Mouse (Mus musculus): ENCODE measurements at regions not wholly inside any gene's neighbourhood (a gene's known extent, or its start where the extent isn't known, plus 50 kb on each side); places are given as distances from the start of the nearest gene placed in this dataset.

DNA sequence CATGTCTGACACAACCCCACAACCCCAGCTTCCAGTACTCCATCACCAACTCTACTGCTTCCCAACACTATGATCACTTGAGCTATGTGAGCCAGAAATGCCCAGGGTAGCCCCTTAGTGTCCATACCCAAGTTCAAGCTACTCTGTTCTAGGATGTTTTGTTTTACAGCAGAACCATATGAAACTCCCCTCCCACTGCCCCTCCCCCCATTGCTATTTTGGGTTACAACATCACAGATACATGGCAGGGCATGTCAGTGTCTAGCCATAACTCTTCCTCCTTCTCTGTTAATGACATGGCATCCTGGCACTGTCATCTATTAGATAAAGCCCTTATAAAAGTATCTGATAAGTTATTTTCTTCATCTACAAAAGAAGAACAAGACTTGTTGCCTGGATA, 142.0 kb upstream of the Bcl6 start:
- Histone ChIP-seq H3K27ac (ENCODE audit: low read length) (no peak overlapping the region), H3K4me2 (replicated peaks; ENCODE audit: low read depth, low read length) (no peak overlapping the region), H3K36me3 (ENCODE audit: insufficient read depth, low read length) (no peaks in the 10 kb centered on the region), H3K9ac (replicated peaks; ENCODE audit: low read length) (no peak overlapping the region), H3K4me1 (ENCODE audit: insufficient read depth, low read length) (no peaks in the 10 kb centered on the region), H3K4me3 (ENCODE audit: low read length) (no peak overlapping the region), H3K27me3 (ENCODE audit: insufficient read depth, low read length) (no peaks in the 10 kb centered on the region), H3K9me3 (ENCODE audit: low read length) (no peaks in the 10 kb centered on the region)
- no peak for ATAC-seq (ENCODE audit: low FRiP score, low TSS enrichment)

DNA sequence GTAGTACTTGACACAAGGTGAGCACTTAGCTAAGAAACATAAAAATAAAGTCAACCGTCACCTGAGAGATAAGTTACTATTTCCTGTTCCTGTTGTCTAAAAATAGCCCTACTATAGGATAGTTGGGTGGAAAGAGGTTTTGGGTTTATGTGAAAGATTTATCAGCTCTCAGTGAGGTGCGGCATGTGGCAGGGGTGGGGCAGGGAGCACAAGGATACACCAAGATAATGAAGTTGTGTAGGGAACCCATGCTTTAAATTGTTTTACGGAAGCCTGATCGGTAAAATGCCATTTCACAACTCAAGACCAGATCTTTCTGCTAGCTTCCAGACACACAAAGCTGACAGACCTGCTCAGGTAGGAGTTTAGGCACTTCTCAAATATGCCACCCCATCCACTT, 141.0 kb upstream of the Bcl6 start:
- ATAC-seq (ENCODE audit: low FRiP score, low TSS enrichment) = no peak
- no peak overlapping the region for H3K9ac ChIP-seq (replicated peaks; ENCODE audit: low read length)
- H3K36me3 ChIP-seq (ENCODE audit: insufficient read depth, low read length) = no peaks in the 10 kb centered on the region
- no peak overlapping the region for H3K27ac ChIP-seq (ENCODE audit: low read length)
- no peaks in the 10 kb centered on the region for H3K9me3 ChIP-seq (ENCODE audit: low read length)
- H3K4me3 ChIP-seq (ENCODE audit: low read length) = no peak overlapping the region
- H3K4me1 ChIP-seq (ENCODE audit: insufficient read depth, low read length) = no peaks in the 10 kb centered on the region
- no peak overlapping the region for H3K4me2 ChIP-seq (replicated peaks; ENCODE audit: low read depth, low read length)
- H3K27me3 ChIP-seq (ENCODE audit: insufficient read depth, low read length) = no peaks in the 10 kb centered on the region
- 79% methylated on average over 4 of the region's 4 CpGs for WGBS

DNA sequence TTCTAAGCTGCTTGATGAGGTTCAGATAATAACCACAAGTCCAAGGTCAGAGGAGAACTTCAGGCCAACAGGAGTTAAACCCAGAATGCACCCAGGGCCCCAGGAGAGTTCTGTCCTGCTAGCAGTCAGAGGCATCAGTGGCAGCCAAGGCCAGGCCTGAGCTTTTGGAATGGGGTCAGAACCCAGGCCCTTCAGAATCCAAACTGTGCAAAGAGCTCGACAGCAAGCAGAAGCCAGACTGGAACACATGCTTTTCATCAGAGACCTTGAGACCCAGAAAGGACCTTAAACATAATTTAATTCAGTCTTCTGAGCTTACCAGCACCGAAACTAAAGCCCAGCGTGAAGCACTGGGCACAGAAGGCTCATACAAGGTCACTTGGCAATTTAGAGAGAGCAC, 139.9 kb upstream of the Bcl6 start:
- WGBS = 45% methylated on average over 3 of the region's 3 CpGs
- Histone ChIP-seq H3K4me1 (ENCODE audit: insufficient read depth, low read length) (no peaks in the 10 kb centered on the region), H3K4me2 (replicated peaks; ENCODE audit: low read depth, low read length) (no peak overlapping the region), H3K27me3 (ENCODE audit: insufficient read depth, low read length) (no peaks in the 10 kb centered on the region), H3K9ac (replicated peaks; ENCODE audit: low read length) (no peak overlapping the region), H3K36me3 (ENCODE audit: insufficient read depth, low read length) (no peaks in the 10 kb centered on the region), H3K4me3 (ENCODE audit: low read length) (no peak overlapping the region), H3K27ac (ENCODE audit: low read length) (no peak overlapping the region), H3K9me3 (ENCODE audit: low read length) (no peaks in the 10 kb centered on the region)
- no peak for ATAC-seq (ENCODE audit: low FRiP score, low TSS enrichment)

GRCm38 (mm10) chr16:24124766-24125165, 136.1 kb upstream of the Bcl6 start:
- WGBS = 80% methylated on average over 5 of the region's 5 CpGs
- Histone ChIP-seq H3K4me2 (replicated peaks; ENCODE audit: low read depth, low read length) (no peak overlapping the region), H3K27ac (ENCODE audit: low read length) (no peak overlapping the region), H3K36me3 (ENCODE audit: insufficient read depth, low read length) (no peaks in the 10 kb centered on the region), H3K4me3 (ENCODE audit: low read length) (no peak overlapping the region), H3K4me1 (ENCODE audit: insufficient read depth, low read length) (no peaks in the 10 kb centered on the region), H3K9ac (replicated peaks; ENCODE audit: low read length) (no peak overlapping the region), H3K27me3 (ENCODE audit: insufficient read depth, low read length) (no peaks in the 10 kb centered on the region), H3K9me3 (ENCODE audit: low read length) (no peaks in the 10 kb centered on the region)
- no peak for ATAC-seq (ENCODE audit: low FRiP score, low TSS enrichment)

GRCm38 (mm10) chr16:24124083-24124482, 135.4 kb upstream of the Bcl6 start:
- Histone ChIP-seq H3K9me3 (ENCODE audit: low read length) (no peaks in the 10 kb centered on the region), H3K4me3 (ENCODE audit: low read length) (no peak overlapping the region), H3K27me3 (ENCODE audit: insufficient read depth, low read length) (no peaks in the 10 kb centered on the region), H3K4me2 (replicated peaks; ENCODE audit: low read depth, low read length) (no peak overlapping the region), H3K4me1 (ENCODE audit: insufficient read depth, low read length) (no peaks in the 10 kb centered on the region), H3K36me3 (ENCODE audit: insufficient read depth, low read length) (no peaks in the 10 kb centered on the region), H3K9ac (replicated peaks; ENCODE audit: low read length) (no peak overlapping the region), H3K27ac (ENCODE audit: low read length) (no peak overlapping the region)
- no peak for ATAC-seq (ENCODE audit: low FRiP score, low TSS enrichment)
- 74% methylated on average over 4 of the region's 4 CpGs for WGBS

DNA sequence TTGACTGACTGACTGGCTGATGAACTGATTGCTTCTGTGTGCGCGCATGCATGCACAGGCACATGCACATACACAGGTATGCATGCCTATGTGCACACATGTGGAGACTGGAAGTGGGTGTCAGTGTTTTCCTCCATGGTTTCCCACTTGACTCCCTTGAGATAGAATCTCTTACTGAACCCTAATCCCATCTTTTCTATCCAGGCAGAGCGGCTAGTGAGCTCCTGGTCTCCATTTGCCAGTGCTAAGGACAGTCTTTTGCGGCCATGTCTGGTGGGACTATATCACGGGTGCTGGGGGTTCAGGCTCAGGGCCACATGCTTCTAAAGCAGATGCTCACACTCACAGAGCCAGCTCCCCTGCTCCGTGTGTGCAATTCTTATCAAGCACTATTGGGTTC, 133.0 kb upstream of the Bcl6 start:
- 93% methylated on average over 6 of the region's 6 CpGs for WGBS
- Histone ChIP-seq H3K4me1 (ENCODE audit: insufficient read depth, low read length) (no peaks in the 10 kb centered on the region), H3K27me3 (ENCODE audit: insufficient read depth, low read length) (no peaks in the 10 kb centered on the region), H3K9ac (replicated peaks; ENCODE audit: low read length) (no peak overlapping the region), H3K27ac (ENCODE audit: low read length) (no peak overlapping the region), H3K36me3 (ENCODE audit: insufficient read depth, low read length) (no peaks in the 10 kb centered on the region), H3K9me3 (ENCODE audit: low read length) (no peaks in the 10 kb centered on the region), H3K4me2 (replicated peaks; ENCODE audit: low read depth, low read length) (no peak overlapping the region), H3K4me3 (ENCODE audit: low read length) (no peak overlapping the region)
- no peak for ATAC-seq (ENCODE audit: low FRiP score, low TSS enrichment)

DNA sequence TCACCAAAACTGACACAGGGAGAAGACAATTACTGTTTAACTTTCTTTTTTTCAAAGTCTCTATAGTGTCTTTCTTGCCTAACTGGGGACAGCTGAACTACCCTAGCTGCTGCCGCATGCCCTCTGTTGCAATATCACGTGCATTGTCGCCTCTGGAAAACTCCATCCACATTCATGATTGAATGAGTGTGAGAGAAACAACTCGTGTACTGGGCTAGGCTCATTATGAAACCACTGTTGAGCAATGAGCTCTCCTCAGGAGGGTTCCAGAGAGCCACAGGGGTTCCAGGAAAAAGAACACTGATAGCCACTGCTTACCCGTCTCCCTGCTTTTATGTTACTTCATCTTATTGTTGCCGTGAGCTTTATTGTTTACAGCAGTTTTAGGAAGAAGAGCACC, 132.2 kb upstream of the Bcl6 start:
- H3K27ac ChIP-seq (ENCODE audit: low read length) = no peak overlapping the region
- no peak overlapping the region for H3K9ac ChIP-seq (replicated peaks; ENCODE audit: low read length)
- no peaks in the 10 kb centered on the region for H3K36me3 ChIP-seq (ENCODE audit: insufficient read depth, low read length)
- H3K4me1 ChIP-seq (ENCODE audit: insufficient read depth, low read length) = no peaks in the 10 kb centered on the region
- no peak for ATAC-seq (ENCODE audit: low FRiP score, low TSS enrichment)
- H3K4me2 ChIP-seq (replicated peaks; ENCODE audit: low read depth, low read length) = no peak overlapping the region
- no peaks in the 10 kb centered on the region for H3K9me3 ChIP-seq (ENCODE audit: low read length)
- H3K27me3 ChIP-seq (ENCODE audit: insufficient read depth, low read length) = no peaks in the 10 kb centered on the region
- H3K4me3 ChIP-seq (ENCODE audit: low read length) = no peak overlapping the region
- WGBS = 75% methylated on average over 6 of the region's 6 CpGs

DNA sequence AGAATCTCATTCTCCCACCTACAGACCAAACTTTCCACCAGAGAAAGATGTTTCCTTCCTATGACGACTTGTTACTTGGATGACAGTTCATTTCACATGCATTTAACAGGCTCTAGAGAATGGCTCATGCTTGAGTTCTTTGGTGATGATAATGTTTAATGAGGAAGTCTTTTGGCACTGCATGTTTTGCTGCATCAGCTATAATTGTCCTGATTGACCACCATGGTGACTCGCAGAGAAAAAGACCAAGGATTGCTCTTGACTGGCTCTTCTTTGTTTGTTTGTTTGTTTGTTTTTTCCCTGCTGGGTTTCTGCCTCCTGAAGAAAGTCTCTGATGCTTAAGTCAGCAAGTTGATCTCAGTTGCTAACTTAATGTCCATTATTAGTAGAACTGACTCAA, 129.8 kb upstream of the Bcl6 start:
- H3K36me3 ChIP-seq (ENCODE audit: insufficient read depth, low read length) = no peaks in the 10 kb centered on the region
- no peak overlapping the region for H3K9ac ChIP-seq (replicated peaks; ENCODE audit: low read length)
- H3K4me1 ChIP-seq (ENCODE audit: insufficient read depth, low read length) = no peaks in the 10 kb centered on the region
- no peak overlapping the region for H3K4me3 ChIP-seq (ENCODE audit: low read length)
- H3K27ac ChIP-seq (ENCODE audit: low read length) = no peak overlapping the region
- no peaks in the 10 kb centered on the region for H3K27me3 ChIP-seq (ENCODE audit: insufficient read depth, low read length)
- no peak for ATAC-seq (ENCODE audit: low FRiP score, low TSS enrichment)
- H3K9me3 ChIP-seq (ENCODE audit: low read length) = no peaks in the 10 kb centered on the region
- WGBS = 83% methylated on average over 2 of the region's 2 CpGs
- no peak overlapping the region for H3K4me2 ChIP-seq (replicated peaks; ENCODE audit: low read depth, low read length)

- no peak overlapping the region for H3K4me2 ChIP-seq (replicated peaks; ENCODE audit: low read depth, low read length)
- H3K27ac ChIP-seq (ENCODE audit: low read length) = no peak overlapping the region
- no peak for ATAC-seq (ENCODE audit: low FRiP score, low TSS enrichment)
- H3K36me3 ChIP-seq (ENCODE audit: insufficient read depth, low read length) = no peaks in the 10 kb centered on the region
- WGBS = 83% methylated on average over 8 of the region's 8 CpGs
- H3K4me3 ChIP-seq (ENCODE audit: low read length) = no peak overlapping the region
- H3K4me1 ChIP-seq (ENCODE audit: insufficient read depth, low read length) = no peaks in the 10 kb centered on the region
- H3K9me3 ChIP-seq (ENCODE audit: low read length) = no peaks in the 10 kb centered on the region; the same call in 1 of the 2 replicates
- H3K27me3 ChIP-seq (ENCODE audit: insufficient read depth, low read length) = no peaks in the 10 kb centered on the region
- no peak overlapping the region for H3K9ac ChIP-seq (replicated peaks; ENCODE audit: low read length)
Observed at GRCm38 (mm10) chr16:24102854-24103690, 114.4 kb upstream of the Bcl6 start.

- WGBS = 64% methylated on average over 8 of the region's 8 CpGs
- Histone ChIP-seq H3K27me3 (ENCODE audit: insufficient read depth, low read length) (no peaks in the 10 kb centered on the region), H3K9ac (replicated peaks; ENCODE audit: low read length) (no peak overlapping the region), H3K4me3 (ENCODE audit: low read length) (no peak overlapping the region), H3K36me3 (ENCODE audit: insufficient read depth, low read length) (no peaks in the 10 kb centered on the region), H3K27ac (ENCODE audit: low read length) (no peak overlapping the region), H3K4me2 (replicated peaks; ENCODE audit: low read depth, low read length) (no peak overlapping the region), H3K9me3 (ENCODE audit: low read length) (no peaks in the 10 kb centered on the region), H3K4me1 (ENCODE audit: insufficient read depth, low read length) (no peaks in the 10 kb centered on the region)
- ATAC-seq (ENCODE audit: low FRiP score, low TSS enrichment) = no peak
Observed at GRCm38 (mm10) chr16:24097596-24097995, 108.9 kb upstream of the Bcl6 start.

All from kidney, embryonic 16.5 days (tissue).